Mouse (Mus musculus) CH12.LX (cell line): ENCODE results near the gene Prkar1a. TPM values are rescaled to one million over a fixed set of nuclear protein-coding genes. Genes with fewer than 3 reads are reported as not detected.
A peak's percentile ranks its signal among the peaks of the same experiment; 100 is the strongest.

ENCODE experiments used
- DNase-seq: peaks from one replicate; pipeline ENCODE4 v3.0.0-alpha.2; 2013; ENCODE audit errors: extremely low read depth
- H3K27ac ChIP-seq: 2 replicates; pipeline ENCODE4 v1.5.1; 2012; ENCODE audit warnings: low read depth, mild to moderate bottlenecking, control low read depth, moderate library complexity; ENCODE audit not compliant: insufficient read depth
- H3K27me3 ChIP-seq: replicated peaks from 2 replicates; pipeline ENCODE3; 2012; ENCODE audit warnings: inconsistent platforms
- H3K36me3 ChIP-seq, 2 experiments: replicated peaks in 1 of 2; 2 replicates each; pipeline versions ENCODE3 to v1.6.1; 2012; ENCODE audit warnings: inconsistent platforms in 1 of 2, low read length in 1 of 2, mild to moderate bottlenecking in 1 of 2, mixed read lengths in 1 of 2, moderate library complexity in 1 of 2; ENCODE audit not compliant: control insufficient read depth in 1 of 2, insufficient read depth in 1 of 2
- H3K4me1 ChIP-seq, 2 experiments: 2 replicates each; pipeline ENCODE4 v1.6.1; 2012; ENCODE audit warnings: inconsistent platforms in 1 of 2, moderate library complexity in 1 of 2; ENCODE audit not compliant: insufficient read depth in 2 of 2, control insufficient read depth in 1 of 2
- H3K4me2 ChIP-seq: 2 replicates; pipeline ENCODE4 v1.6.1; 2012; ENCODE audit warnings: low read depth, mild to moderate bottlenecking, control low read depth; ENCODE audit not compliant: poor library complexity, insufficient read depth, severe bottlenecking
- H3K4me3 ChIP-seq, 3 experiments: fragments of 150-350 bp in 1 of 3; sonication (generic) in 1 of 3; replicated peaks in 1 of 3; 2 replicates each; pipeline versions ENCODE3 to v1.5.1; 2011 to 2012; ENCODE audit warnings: low read depth in 2 of 3, low read length in 2 of 3, mild to moderate bottlenecking in 2 of 3, moderate library complexity in 2 of 3, control low read depth in 1 of 3, improper control_type of control experiment in 1 of 3, inconsistent platforms in 1 of 3, mixed read lengths in 1 of 3; ENCODE audit not compliant: poor library complexity in 1 of 3
- H3K79me2 ChIP-seq: replicated peaks from 2 replicates; pipeline ENCODE4 v1.6.1; 2012; ENCODE audit warnings: mild to moderate bottlenecking, moderate library complexity; ENCODE audit not compliant: control insufficient read depth, poor library complexity, insufficient read depth, severe bottlenecking; ENCODE audit errors: extremely low read depth
- H3K9ac ChIP-seq: 2 replicates; pipeline ENCODE4 v1.6.1; 2012; ENCODE audit warnings: low read depth, mild to moderate bottlenecking, control low read depth, moderate library complexity; ENCODE audit not compliant: insufficient read depth
- H3K9me3 ChIP-seq: replicated peaks from 2 replicates; pipeline ENCODE3; 2012; ENCODE audit warnings: low read length, inconsistent platforms, mixed read lengths
- BHLHE40 ChIP-seq: IDR thresholded peaks from 2 replicates; pipeline ENCODE4 v1.6.1; 2011; ENCODE audit warnings: mild to moderate bottlenecking, low read depth, low read length, improper control_type of control experiment
- CHD1 ChIP-seq: IDR thresholded peaks from 2 replicates; pipeline ENCODE4 v1.6.1; 2012; ENCODE audit warnings: low read depth, low read length, improper control_type of control experiment, inconsistent platforms
- CHD2 ChIP-seq: IDR thresholded peaks from 2 replicates; pipeline ENCODE4 v1.6.1; 2011; ENCODE audit warnings: low read length, improper control_type of control experiment
- E2F4 ChIP-seq: IDR thresholded peaks from 2 replicates; pipeline ENCODE4 v1.6.1; 2011; ENCODE audit warnings: low read depth, low read length, improper control_type of control experiment; ENCODE audit not compliant: insufficient replicate concordance
- EP300 ChIP-seq: IDR thresholded peaks from 2 replicates; pipeline ENCODE4 v1.6.1; 2011; ENCODE audit warnings: low read length, improper control_type of control experiment
- ETS1 ChIP-seq: conservative IDR thresholded peaks from 2 replicates; pipeline ENCODE4 v1.6.1; 2012; ENCODE audit warnings: low read depth, mild to moderate bottlenecking, inconsistent platforms, low read length, improper control_type of control experiment, moderate library complexity
- GABPA ChIP-seq: IDR thresholded peaks from 2 replicates; pipeline ENCODE4 v1.6.1; 2012; ENCODE audit warnings: low read depth, low read length, improper control_type of control experiment, inconsistent platforms; ENCODE audit not compliant: insufficient replicate concordance
- HCFC1 ChIP-seq: IDR thresholded peaks from 2 replicates; pipeline ENCODE4 v1.6.1; 2012; ENCODE audit warnings: low read depth, mild to moderate bottlenecking, inconsistent platforms, low read length, improper control_type of control experiment
- JUN ChIP-seq: IDR thresholded peaks from 2 replicates; pipeline ENCODE4 v1.6.1; 2011; ENCODE audit warnings: low read depth, mild to moderate bottlenecking, low read length, improper control_type of control experiment, moderate library complexity; ENCODE audit not compliant: insufficient read depth
- MAFK ChIP-seq: IDR thresholded peaks from 2 replicates; pipeline ENCODE4 v1.6.1; 2011; ENCODE audit warnings: low read length, improper control_type of control experiment; ENCODE audit not compliant: insufficient replicate concordance
- MYC ChIP-seq: IDR thresholded peaks from 2 replicates; pipeline ENCODE4 v1.6.1; 2011; ENCODE audit warnings: low read depth, mild to moderate bottlenecking, improper control_type of control experiment, low read length
- NELFE ChIP-seq: IDR thresholded peaks from 2 replicates; pipeline ENCODE4 v1.6.1; 2011; ENCODE audit warnings: low read depth, low read length, improper control_type of control experiment
- NRF1 ChIP-seq: IDR thresholded peaks from 2 replicates; pipeline ENCODE4 v1.6.1; 2014; ENCODE audit warnings: low read depth, mild to moderate bottlenecking, inconsistent platforms, low read length, improper control_type of control experiment, moderate library complexity
- PAX5 ChIP-seq: IDR thresholded peaks from 2 replicates; pipeline ENCODE4 v1.6.1; 2012; ENCODE audit warnings: low read length, inconsistent platforms, mixed read lengths
- RCOR1 ChIP-seq: conservative IDR thresholded peaks from 2 replicates; pipeline ENCODE4 v1.6.1; 2012; ENCODE audit warnings: low read depth, mild to moderate bottlenecking, inconsistent platforms, low read length, improper control_type of control experiment
- SMC3 ChIP-seq: IDR thresholded peaks from 2 replicates; pipeline ENCODE4 v1.6.1; 2011; ENCODE audit warnings: low read depth, low read length, improper control_type of control experiment
- TCF12 ChIP-seq: IDR thresholded peaks from 2 replicates; pipeline ENCODE4 v1.6.1; 2014; ENCODE audit warnings: low read depth, mild to moderate bottlenecking, inconsistent platforms, low read length, improper control_type of control experiment
- USF1 ChIP-seq: IDR thresholded peaks from 2 replicates; pipeline ENCODE4 v1.6.1; 2014; ENCODE audit warnings: low read depth, mild to moderate bottlenecking, inconsistent platforms, low read length, improper control_type of control experiment
- USF2 ChIP-seq: conservative IDR thresholded peaks from 2 replicates; pipeline ENCODE4 v1.6.1; 2011; ENCODE audit warnings: low read depth, low read length, improper control_type of control experiment
- ZKSCAN1 ChIP-seq: IDR thresholded peaks from 2 replicates; pipeline ENCODE4 v1.6.1; 2012; ENCODE audit warnings: low read depth, inconsistent platforms, low read length, improper control_type of control experiment, borderline replicate concordance
- ZMIZ1 ChIP-seq: IDR thresholded peaks from 2 replicates; pipeline ENCODE4 v1.6.1; 2012; ENCODE audit warnings: low read depth, mild to moderate bottlenecking, inconsistent platforms, low read length, improper control_type of control experiment
- ZNF384 ChIP-seq: IDR thresholded peaks from 2 replicates; pipeline ENCODE4 v1.6.1; 2012; ENCODE audit warnings: low read depth, low read length, improper control_type of control experiment, inconsistent platforms
- dilution Hi-C: fragments of 300-500 bp; cut with MboI; formaldehyde crosslinking; loops from 2 replicates; pipeline ENCODE4 v1.14.3; 2020; ENCODE audit warnings: low sequenced_read_pairs; ENCODE audit not compliant: extremely low pct_unique_long_range_greater_than_20kb, extremely low pct_ligation_motif_present
- in situ Hi-C: fragments of 300-500 bp; cut with MboI; formaldehyde crosslinking; loops from 3 replicates; pipeline ENCODE4 v1.14.3; 2019; ENCODE audit warnings: low sequenced_read_pairs, low pct_ligation_motif_present, low pct_unique_long_range_greater_than_20kb, mixed read lengths
- polyA plus RNA-seq: library from polyadenylated mRNA; unstranded; fragments of >175 nt; gene quantifications from 2 replicates; pipeline ENCODE4 v1.2.1, GENCODE M21; 2012; ENCODE audit warnings: low read depth; ENCODE audit not compliant: insufficient read length
- total RNA-seq, 2 experiments: library from RNA; depleted of rRNA; stranded (reverse); fragments of 300-350 nt in 1 of 2; fragments of >200 nt in 1 of 2; gene quantifications; 2 replicates each; pipeline ENCODE4 v1.2.3; 2012 to 2014

The Prkar1a gene
- total and polyA plus RNA-seq, 3 experiments: 93.1 to 220 (median 111) TPM

DNA sequence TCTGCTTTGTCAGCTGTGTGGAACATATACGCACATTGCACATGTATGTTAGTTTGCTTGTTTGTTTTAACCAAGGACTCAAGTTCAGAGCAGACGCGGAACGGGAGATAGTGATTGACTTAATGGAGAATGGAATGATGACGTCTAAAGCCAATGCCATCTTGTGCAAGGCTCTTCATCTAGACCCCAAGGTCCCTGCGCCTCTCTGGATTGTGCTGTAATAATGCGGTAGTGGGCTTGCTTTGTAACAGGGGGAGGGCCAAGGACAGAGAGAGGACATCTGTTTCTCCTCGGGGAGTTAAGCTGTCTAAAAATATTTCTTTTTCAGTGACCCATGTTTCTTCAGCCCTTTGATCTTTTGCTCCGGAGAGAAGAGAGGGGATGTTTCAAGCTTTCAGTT is 14.3 kb upstream of the Prkar1a start:
- in situ Hi-C loops (no loop called here), dilution Hi-C loops (no loop called here)
- Histone ChIP-seq H3K4me1 (peaks cover 0 to 6% of the 10 kb centered on the region in 2 experiments; a peak in 2 of 4 replicates), H3K9me3 (no peaks in the 10 kb centered on the region), H3K4me3 (no peak overlapping the region), H3K36me3 (no peaks in the 10 kb centered on the region), H3K79me2 (no peaks in the 10 kb centered on the region), H3K4me2 (no peak overlapping the region), H3K27me3 (no peaks in the 10 kb centered on the region), H3K27ac (no peak overlapping the region), H3K9ac (no peak overlapping the region)
- no peak for DNase-seq
- no peak for TF ChIP-seq JUN
- TF ChIP-seq E2F4: no peak
- TF ChIP-seq USF2: no peak
- TF ChIP-seq GABPA: no peak
- no peak for TF ChIP-seq TCF12
- no peak for TF ChIP-seq ZKSCAN1
- TF ChIP-seq EP300: no peak
- TF ChIP-seq CHD2: no peak
- TF ChIP-seq RCOR1: no peak
- no peak for TF ChIP-seq MYC
- TF ChIP-seq USF1: no peak
- no peak for TF ChIP-seq ZNF384
- TF ChIP-seq SMC3: no peak
- no peak for TF ChIP-seq BHLHE40
- no peak for TF ChIP-seq CHD1
- TF ChIP-seq PAX5: no peak
- no peak for TF ChIP-seq ZMIZ1
- TF ChIP-seq HCFC1: no peak
- TF ChIP-seq ETS1: no peak

DNA sequence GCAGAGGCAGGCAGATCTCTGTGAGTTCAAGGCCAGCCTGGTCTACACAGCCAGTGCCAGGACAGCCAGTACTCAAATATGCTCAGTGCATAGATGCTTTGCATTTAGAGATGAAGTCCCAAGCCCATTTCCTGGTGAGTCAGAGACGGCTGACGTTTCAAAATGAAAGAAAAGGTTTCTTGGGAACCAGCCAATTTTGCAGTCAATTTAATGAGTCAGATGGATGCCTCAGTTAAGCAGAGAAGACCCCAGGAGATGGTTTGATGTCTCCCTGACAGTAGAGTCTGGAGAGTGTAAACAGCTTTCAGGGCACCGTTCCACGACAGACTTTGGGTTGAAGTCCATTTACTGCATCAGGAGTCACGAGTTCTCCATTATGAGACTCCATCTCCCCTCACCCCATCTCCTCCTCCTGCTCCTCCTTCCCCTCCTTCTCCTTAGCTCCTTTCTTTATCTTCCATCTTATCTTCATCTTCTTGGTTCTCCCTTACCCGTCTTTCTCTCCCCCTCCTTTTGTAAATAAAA is 13.3 kb upstream of the Prkar1a start:
- in situ Hi-C loops (no loop called here), dilution Hi-C loops (no loop called here)
- H3K27me3 ChIP-seq: no peaks in the 10 kb centered on the region
- DNase-seq: no peak
- peaks cover 0 to 6% of the 10 kb centered on the region in 2 experiments; a peak in 2 of 4 replicates for H3K4me1 ChIP-seq
- no peak overlapping the region for H3K4me3 ChIP-seq
- no peak for TF ChIP-seq NELFE
- no peak for TF ChIP-seq MAFK
- TF ChIP-seq NRF1: no peak
- TF ChIP-seq GABPA: no peak
- TF ChIP-seq E2F4: no peak
- TF ChIP-seq HCFC1: no peak
- no peak for TF ChIP-seq PAX5
- no peak for TF ChIP-seq EP300
- no peak for TF ChIP-seq CHD2
- no peaks in the 10 kb centered on the region for H3K79me2 ChIP-seq
- no peak overlapping the region for H3K27ac ChIP-seq
- H3K4me2 ChIP-seq: 0 out of 2 replicates have a peak overlapping the region, but pooled peaks have one; percentile 24
- no peak overlapping the region for H3K9ac ChIP-seq
- no peaks in the 10 kb centered on the region for H3K36me3 ChIP-seq
- H3K9me3 ChIP-seq: no peaks in the 10 kb centered on the region
